Mouse (Mus musculus): ENCODE measurements around the gene Fam126a. TPM values are rescaled to one million over a fixed set of nuclear protein-coding genes. Genes with fewer than 3 reads are reported as not detected.

Fam126a gene
- polyA plus RNA-seq, 1 experiment from 2014 or later: 31.2 TPM

- H3K4me1 ChIP-seq (replicated peaks): peaks cover 33% of the 10 kb centered on the region
- ATAC-seq (ENCODE audit: low FRiP score, low read depth): no peak
- no peak overlapping the region for H3K9ac ChIP-seq
- WGBS: 100% methylated on average over 1 of the region's 1 CpGs
- H3K27ac ChIP-seq (replicated peaks): no peak overlapping the region
- no peaks in the 10 kb centered on the region for H3K9me3 ChIP-seq
- no peaks in the 10 kb centered on the region for H3K27me3 ChIP-seq
- H3K4me2 ChIP-seq: no peak overlapping the region
- H3K36me3 ChIP-seq: no peaks in the 10 kb centered on the region
- no peak overlapping the region for H3K4me3 ChIP-seq
Observed at GRCm38 (mm10) chr5:24016912-24017311, 13.6 kb downstream of the Fam126a start.

- Histone ChIP-seq H3K27ac (replicated peaks) (no peak overlapping the region), H3K4me2 (no peak overlapping the region), H3K4me3 (no peak overlapping the region), H3K9me3 (no peaks in the 10 kb centered on the region), H3K36me3 (peaks cover 4% of the 10 kb centered on the region; the same call in 1 of the 2 replicates), H3K4me1 (replicated peaks) (peaks cover 7% of the 10 kb centered on the region; the same call in 1 of the 2 replicates), H3K9ac (no peak overlapping the region), H3K27me3 (no peaks in the 10 kb centered on the region)
- 77% methylated on average over 5 of the region's 5 CpGs for WGBS
- no peak for ATAC-seq (ENCODE audit: low FRiP score, low read depth)
Observed at GRCm38 (mm10) chr5:24013338-24014003, 17.0 kb downstream of the Fam126a start.

GRCm38 (mm10) chr5:23999083-23999671 lies 31.3 kb downstream of the Fam126a start:
- ATAC-seq (ENCODE audit: low FRiP score, low read depth): no peak
- Histone ChIP-seq H3K4me3 (no peak overlapping the region), H3K4me2 (no peak overlapping the region), H3K27me3 (no peaks in the 10 kb centered on the region), H3K27ac (replicated peaks) (no peak overlapping the region), H3K9ac (no peak overlapping the region), H3K4me1 (replicated peaks) (peaks cover 2% of the 10 kb centered on the region; the same call in 1 of the 2 replicates), H3K9me3 (no peaks in the 10 kb centered on the region), H3K36me3 (no peaks in the 10 kb centered on the region)
- 82% methylated on average over 1 of the region's 1 CpGs for WGBS

- Histone ChIP-seq H3K36me3 (no peaks in the 10 kb centered on the region), H3K9me3 (no peaks in the 10 kb centered on the region), H3K4me1 (replicated peaks) (peaks cover 21% of the 10 kb centered on the region), H3K27ac (replicated peaks) (no peak overlapping the region), H3K4me2 (no peak overlapping the region), H3K27me3 (no peaks in the 10 kb centered on the region), H3K4me3 (no peak overlapping the region), H3K9ac (no peak overlapping the region)
- 72% methylated on average over 5 of the region's 5 CpGs for WGBS
- ATAC-seq (ENCODE audit: low FRiP score, low read depth): no peak
Observed at GRCm38 (mm10) chr5:23995951-23996350, 34.5 kb downstream of the Fam126a start.

- no peak for ATAC-seq (ENCODE audit: low FRiP score, low read depth)
Observed at GRCm38 (mm10) chr5:23994929-23995328, 35.6 kb downstream of the Fam126a start.

GRCm38 (mm10) chr5:23994231-23994630 lies 36.3 kb downstream of the Fam126a start:
- H3K4me2 ChIP-seq: no peak overlapping the region
- no peak for ATAC-seq (ENCODE audit: low FRiP score, low read depth)
- no peaks in the 10 kb centered on the region for H3K27me3 ChIP-seq
- H3K4me1 ChIP-seq (replicated peaks): peaks cover 28% of the 10 kb centered on the region
- H3K4me3 ChIP-seq: no peak overlapping the region
- no peaks in the 10 kb centered on the region for H3K36me3 ChIP-seq
- peak overlapping the region; percentile 47; the same call in 1 of the 2 replicates for H3K27ac ChIP-seq (replicated peaks)
- no peak overlapping the region for H3K9ac ChIP-seq
- H3K9me3 ChIP-seq: no peaks in the 10 kb centered on the region
- 60% methylated on average over 2 of the region's 2 CpGs for WGBS

More at GRCm38 (mm10) chr5:23994929-23995328, 35.6 kb downstream of the Fam126a start:
- H3K4me1 ChIP-seq (replicated peaks): peaks cover 24% of the 10 kb centered on the region
- no peaks in the 10 kb centered on the region for H3K9me3 ChIP-seq
- H3K4me3 ChIP-seq: no peak overlapping the region
- no peak overlapping the region for H3K9ac ChIP-seq
- H3K36me3 ChIP-seq: no peaks in the 10 kb centered on the region
- no peak overlapping the region for H3K27ac ChIP-seq (replicated peaks)
- no peaks in the 10 kb centered on the region for H3K27me3 ChIP-seq
- H3K4me2 ChIP-seq: no peak overlapping the region
- 85% methylated on average over 3 of the region's 3 CpGs for WGBS

GRCm38 (mm10) chr5:23993553-23993894 lies 37.0 kb downstream of the Fam126a start:
- no peak overlapping the region for H3K9ac ChIP-seq
- no peaks in the 10 kb centered on the region for H3K9me3 ChIP-seq
- 6% methylated on average over 2 of the region's 2 CpGs for WGBS
- no peak overlapping the region for H3K4me3 ChIP-seq
- H3K4me1 ChIP-seq (replicated peaks): peaks cover 28% of the 10 kb centered on the region
- H3K27ac ChIP-seq (replicated peaks): peak overlapping the region; percentile 47
- ATAC-seq (ENCODE audit: low FRiP score, low read depth): peak; percentile 61; the same call in 1 of the 2 replicates
- H3K36me3 ChIP-seq: no peaks in the 10 kb centered on the region
- H3K4me2 ChIP-seq: no peak overlapping the region
- H3K27me3 ChIP-seq: no peaks in the 10 kb centered on the region

GRCm38 (mm10) chr5:23992876-23993552 lies 37.5 kb downstream of the Fam126a start:
- H3K27ac ChIP-seq (replicated peaks): peak overlapping the region; percentile 47
- peaks cover 28% of the 10 kb centered on the region for H3K4me1 ChIP-seq (replicated peaks)
- no peak overlapping the region for H3K9ac ChIP-seq
- ATAC-seq (ENCODE audit: low FRiP score, low read depth): peak; percentile 63
- H3K27me3 ChIP-seq: no peaks in the 10 kb centered on the region
- H3K4me3 ChIP-seq: no peak overlapping the region
- WGBS: 24% methylated on average over 5 of the region's 5 CpGs
- no peak overlapping the region for H3K4me2 ChIP-seq
- H3K36me3 ChIP-seq: no peaks in the 10 kb centered on the region
- no peaks in the 10 kb centered on the region for H3K9me3 ChIP-seq

GRCm38 (mm10) chr5:23990001-23990400 lies 40.5 kb downstream of the Fam126a start:
- no peak for ATAC-seq (ENCODE audit: low FRiP score, low read depth)
- Histone ChIP-seq H3K4me2 (no peak overlapping the region), H3K4me1 (replicated peaks) (peaks cover 28% of the 10 kb centered on the region), H3K27me3 (no peaks in the 10 kb centered on the region), H3K27ac (replicated peaks) (peak overlapping the region; percentile 55), H3K9ac (no peak overlapping the region), H3K9me3 (no peaks in the 10 kb centered on the region), H3K36me3 (no peaks in the 10 kb centered on the region), H3K4me3 (no peak overlapping the region)
- 59% methylated on average over 3 of the region's 3 CpGs for WGBS

GRCm38 (mm10) chr5:23987792-23988191 lies 42.7 kb downstream of the Fam126a start:
- no peak overlapping the region for H3K4me3 ChIP-seq
- H3K27me3 ChIP-seq: no peaks in the 10 kb centered on the region
- no peaks in the 10 kb centered on the region for H3K9me3 ChIP-seq
- no peak overlapping the region for H3K27ac ChIP-seq (replicated peaks)
- 66% methylated on average over 10 of the region's 10 CpGs for WGBS
- peaks cover 14% of the 10 kb centered on the region for H3K4me1 ChIP-seq (replicated peaks)
- no peak overlapping the region for H3K4me2 ChIP-seq
- no peak for ATAC-seq (ENCODE audit: low FRiP score, low read depth)
- H3K36me3 ChIP-seq: peaks cover 2% of the 10 kb centered on the region; the same call in 1 of the 2 replicates
- H3K9ac ChIP-seq: no peak overlapping the region

GRCm38 (mm10) chr5:23982081-23982480 lies 48.4 kb downstream of the Fam126a start:
- no peaks in the 10 kb centered on the region for H3K4me1 ChIP-seq (replicated peaks)
- H3K36me3 ChIP-seq: peaks cover 24% of the 10 kb centered on the region
- ATAC-seq (ENCODE audit: low FRiP score, low read depth): no peak
- no peaks in the 10 kb centered on the region for H3K9me3 ChIP-seq
- H3K9ac ChIP-seq: no peak overlapping the region
- 100% methylated on average over 1 of the region's 1 CpGs for WGBS
- H3K4me2 ChIP-seq: no peak overlapping the region
- H3K4me3 ChIP-seq: no peak overlapping the region
- no peak overlapping the region for H3K27ac ChIP-seq (replicated peaks)
- no peaks in the 10 kb centered on the region for H3K27me3 ChIP-seq

GRCm38 (mm10) chr5:23978516-23978915 lies 52.0 kb downstream of the Fam126a start:
- Histone ChIP-seq H3K36me3 (peaks cover 24% of the 10 kb centered on the region), H3K9ac (no peak overlapping the region), H3K4me3 (no peak overlapping the region), H3K27me3 (no peaks in the 10 kb centered on the region), H3K4me1 (replicated peaks) (no peaks in the 10 kb centered on the region), H3K27ac (replicated peaks) (no peak overlapping the region), H3K4me2 (no peak overlapping the region), H3K9me3 (no peaks in the 10 kb centered on the region)
- ATAC-seq (ENCODE audit: low FRiP score, low read depth): no peak
- 91% methylated on average over 14 of the region's 14 CpGs for WGBS

Measured in hindbrain, embryonic 15.5 days (tissue).